Mouse (Mus musculus) gastrocnemius, adult 2 months (tissue): ENCODE measurements around the gene Rplp2. TPM values are rescaled to one million over a fixed set of nuclear protein-coding genes. Genes with fewer than 3 reads are reported as not detected.
"Not testable (repeated sequence)": the region's sequence is repeated elsewhere in the genome, so short reads cannot be mapped to it uniquely, and the experiment has no call there.

Source experiments
- DNase-seq: peaks from one replicate; pipeline ENCODE4 v3.0.0; 2022
- H3K27ac ChIP-seq: fragments of 200-600 bp; 2 replicates; pipeline ENCODE4 v1.8.1; 2022; ENCODE audit warnings: mild to moderate bottlenecking
- H3K4me3 ChIP-seq: fragments of 200-600 bp; 2 replicates; pipeline ENCODE4 v1.8.1; 2022; ENCODE audit warnings: mild to moderate bottlenecking, moderate library complexity
- CTCF ChIP-seq: fragments of 200-600 bp; IDR thresholded peaks from 2 replicates; pipeline ENCODE4 v1.8.1; 2022; ENCODE audit warnings: antibody characterized with exemption, mild to moderate bottlenecking, moderate library complexity
- intact Hi-C: fragments of 180-260 bp; cut with DNase I; formaldehyde crosslinking; loops from one replicate; pipeline ENCODE4 v1.15.1; 2025
- total RNA-seq, 2 experiments: library from RNA; stranded (reverse); gene quantifications; 2 replicates each; pipeline ENCODE4 v1.2.3; 2021

Rplp2 gene
- total RNA-seq, 2 experiments from 2014 or later: 567 to 623 TPM

- peak; percentile 82 for TF ChIP-seq CTCF
- H3K27ac ChIP-seq: no peak overlapping the region
- DNase-seq: peak; percentile 74
- H3K4me3 ChIP-seq: no peak overlapping the region
- intact Hi-C loops: loop anchor here (10.0 kb wide), 1 partner anchor 216 kb away; the partner anchor contains the start of gene Phrf1
Measured at GRCm38 (mm10) chr7:141440613-141441012, 6.6 kb upstream of the Rplp2 start.

GRCm38 (mm10) chr7:141441460-141441859, 5.7 kb upstream of the Rplp2 start:
- DNase-seq: no peak
- Histone ChIP-seq H3K27ac (no peak overlapping the region), H3K4me3 (no peak overlapping the region)
- no peak for TF ChIP-seq CTCF
- intact Hi-C loops: loop anchor here (10.0 kb wide), 1 partner anchor 217 kb away; the partner anchor contains the start of gene Phrf1

- no peak for TF ChIP-seq CTCF
- no peak for DNase-seq
- Histone ChIP-seq H3K4me3 (no peak overlapping the region), H3K27ac (no peak overlapping the region)
- intact Hi-C loops: loop anchor here (10.0 kb wide), 1 partner anchor 217 kb away; the partner anchor contains the start of gene Phrf1
Measured at GRCm38 (mm10) chr7:141442199-141442598, 5.0 kb upstream of the Rplp2 start.

- H3K27ac ChIP-seq: peak overlapping the region; percentile 64; the same call in 1 of the 2 replicates
- TF ChIP-seq CTCF: no peak
- DNase-seq: no peak
- peak overlapping the region; percentile 70 for H3K4me3 ChIP-seq
- intact Hi-C loops: loop anchor here (10.0 kb wide), 1 partner anchor 218 kb away; the partner anchor contains the start of gene Phrf1
Measured at GRCm38 (mm10) chr7:141443081-141443821, 3.9 kb upstream of the Rplp2 start.

GRCm38 (mm10) chr7:141443828-141444237, 3.3 kb upstream of the Rplp2 start, which contains the start of gene Pidd1:
Gene Pidd1 (minus strand): TSS chr7:141444025.
- Histone ChIP-seq H3K27ac (peak within 1 kb of the TSS; percentile 64), H3K4me3 (peak within 1 kb of the TSS; percentile 70)
- peak; percentile 74 for DNase-seq
- TF ChIP-seq CTCF: no peak
- intact Hi-C loops: loop anchor here (10.0 kb wide), 1 partner anchor 219 kb away; the partner anchor contains the start of gene Phrf1

- Histone ChIP-seq H3K4me3 (peak overlapping the region; percentile 99; the same call in 1 of the 2 replicates), H3K27ac (peak overlapping the region; percentile 98)
- DNase-seq: not testable (repeated sequence)
- intact Hi-C loops: loop anchor here (10.0 kb wide), 1 partner anchor 222 kb away; the partner anchor contains the start of gene Phrf1
Measured at GRCm38 (mm10) chr7:141446374-141446773, 796 bp upstream of the Rplp2 start.

GRCm38 (mm10) chr7:141451928-141452327, 4.8 kb downstream of the Rplp2 start:
- intact Hi-C loops: no loop called here

GRCm38 (mm10) chr7:141453636-141454035, 6.5 kb downstream of the Rplp2 start:
- intact Hi-C loops: no loop called here
- DNase-seq: no peak
- TF ChIP-seq CTCF: no peak
- H3K4me3 ChIP-seq: no peak overlapping the region
- H3K27ac ChIP-seq: no peak overlapping the region

More at GRCm38 (mm10) chr7:141451928-141452327, 4.8 kb downstream of the Rplp2 start:
- no peak overlapping the region for H3K27ac ChIP-seq
- DNase-seq: peak; percentile 25
- no peak for TF ChIP-seq CTCF
- no peak overlapping the region for H3K4me3 ChIP-seq

GRCm38 (mm10) chr7:141454967-141455551, 7.9 kb downstream of the Rplp2 start, which contains the start of gene Pnpla2:
Gene Pnpla2 (plus strand): TSS chr7:141455198.
- Histone ChIP-seq H3K4me3 (peak within 1 kb of the TSS; percentile 86), H3K27ac (peak within 1 kb of the TSS; percentile 100)
- intact Hi-C loops: loop anchor here (5.0 kb wide), 1 partner anchor 43 kb away; the partner anchor contains the start of gene Gatd1
- TF ChIP-seq CTCF: 0 out of 2 replicates have a peak, but pooled peaks have one; percentile 24
- DNase-seq: peak; percentile 99

GRCm38 (mm10) chr7:141455610-141456314, 8.6 kb downstream of the Rplp2 start:
- H3K4me3 ChIP-seq: peak overlapping the region; percentile 86
- intact Hi-C loops: loop anchor here (5.0 kb wide), 1 partner anchor 43 kb away; the partner anchor contains the start of gene Gatd1
- DNase-seq: peak; percentile 85
- H3K27ac ChIP-seq: peak overlapping the region; percentile 100
- TF ChIP-seq CTCF: no peak

- intact Hi-C loops: loop anchor here (5.0 kb wide), 1 partner anchor 44 kb away; the partner anchor contains the start of gene Gatd1
- Histone ChIP-seq H3K4me3 (peak overlapping the region; percentile 86), H3K27ac (peak overlapping the region; percentile 100)
- no peak for TF ChIP-seq CTCF
- DNase-seq: peak; percentile 75
Measured at GRCm38 (mm10) chr7:141456739-141457138, 9.6 kb downstream of the Rplp2 start.

GRCm38 (mm10) chr7:141457236-141457635, 10.1 kb downstream of the Rplp2 start:
- peak; percentile 27 for DNase-seq
- Histone ChIP-seq H3K4me3 (peak overlapping the region; percentile 86), H3K27ac (peak overlapping the region; percentile 100)
- no peak for TF ChIP-seq CTCF
- intact Hi-C loops: loop anchor here (5.0 kb wide), 1 partner anchor 45 kb away; the partner anchor contains the start of gene Gatd1
